Mouse (Mus musculus) hindbrain, embryonic 11.5 days (tissue): ENCODE data around the gene Bod1l. TPM values are rescaled to one million over a fixed set of nuclear protein-coding genes. Genes with fewer than 3 reads are reported as not detected.

ENCODE experiments used
- ATAC-seq: fragments of 200-750 bp; cut with Nextera tagmentation; 2 replicates; pipeline ENCODE4 v1.8.0; 2017; ENCODE audit warnings: mild to moderate bottlenecking, moderate TSS enrichment, moderate library complexity; ENCODE audit not compliant: low FRiP score
- DNase-seq: peaks from one replicate; pipeline ENCODE4 v3.0.0-alpha.2; 2015; ENCODE audit warnings: low spot score
- H3K27ac ChIP-seq: fragments of 300-500 bp; sonication (generic); 2 replicates; pipeline ENCODE4 v1.5.1; 2014; ENCODE audit warnings: mild to moderate bottlenecking, low read depth, low read length
- H3K27me3 ChIP-seq: fragments of 300-500 bp; sonication (generic); 2 replicates; pipeline ENCODE4 v1.6.1; 2014; ENCODE audit warnings: mild to moderate bottlenecking, low read length, moderate library complexity, mixed read lengths; ENCODE audit not compliant: control insufficient read depth, insufficient read depth
- H3K36me3 ChIP-seq: fragments of 300-500 bp; sonication (generic); 2 replicates; pipeline ENCODE4 v1.6.1; 2014; ENCODE audit warnings: mild to moderate bottlenecking, low read length, moderate library complexity, mixed read lengths; ENCODE audit not compliant: control insufficient read depth, insufficient read depth
- H3K4me1 ChIP-seq: fragments of 300-500 bp; sonication (generic); replicated peaks from 2 replicates; pipeline ENCODE4 v1.6.1; 2014; ENCODE audit warnings: low read length, mixed read lengths; ENCODE audit not compliant: control insufficient read depth, insufficient read depth
- H3K4me2 ChIP-seq: fragments of 300-500 bp; sonication (generic); replicated peaks from 2 replicates; pipeline ENCODE4 v1.6.1; 2014; ENCODE audit warnings: mild to moderate bottlenecking, low read depth, low read length
- H3K4me3 ChIP-seq: fragments of 300-500 bp; sonication (generic); 2 replicates; pipeline ENCODE4 v1.5.1; 2014; ENCODE audit warnings: low read depth, low read length
- H3K9ac ChIP-seq: fragments of 300-500 bp; sonication (generic); 2 replicates; pipeline ENCODE4 v1.6.1; 2014; ENCODE audit warnings: low read depth, low read length
- H3K9me3 ChIP-seq: fragments of 300-500 bp; sonication (generic); 2 replicates; pipeline ENCODE4 v1.6.1; 2016; ENCODE audit warnings: low read length; ENCODE audit not compliant: control insufficient read depth
- WGBS: fragments of 180-500 bp; shearing (Covaris S2); extraction: QIAGEN DNeasy Blood & Tissue Kit; methylation state at CpG from one replicate; pipeline ENCODE4 v1.1.7; 2014; 5-methylcytosine and 5-hydroxymethylcytosine counted together
- polyA plus RNA-seq: library from polyadenylated mRNA; unstranded; fragments of >200 nt; fragmentation: Nextera tagmentation; extraction: Ambion mirVana; gene quantifications from 2 replicates; pipeline ENCODE4 v1.2.1, GENCODE M21; 2014

Bod1l gene
- polyA plus RNA-seq, 1 experiment from 2014 or later = 27.8 TPM

DNA sequence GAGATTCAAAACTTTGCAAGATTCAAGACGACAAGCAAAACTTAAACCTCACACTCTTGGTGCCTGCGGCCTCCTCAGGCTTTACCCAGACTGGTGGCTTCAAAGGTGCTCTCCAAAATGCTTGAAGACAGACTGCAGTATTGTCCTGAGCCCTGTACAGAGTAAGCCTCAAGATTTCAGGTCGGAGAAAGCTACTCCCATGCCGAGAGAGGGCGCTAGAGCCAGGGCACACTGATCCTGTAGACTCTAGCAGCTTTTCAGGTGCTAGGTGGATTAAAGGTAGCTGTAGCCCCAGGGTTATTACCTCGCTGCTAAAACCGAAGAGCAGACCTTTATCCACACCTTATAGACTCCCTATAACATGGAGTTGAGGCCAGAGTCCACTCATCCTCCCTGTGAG lies 99.9 kb downstream of the Bod1l start:
- 0 out of 2 replicates have a peak, but pooled peaks have one; percentile 25 for ATAC-seq
- DNase-seq = no peak
- Histone ChIP-seq H3K27ac (no peak overlapping the region), H3K9me3 (no peaks in the 10 kb centered on the region), H3K4me2 (no peak overlapping the region), H3K4me1 (no peaks in the 10 kb centered on the region), H3K4me3 (no peak overlapping the region), H3K27me3 (peaks cover 47% of the 10 kb centered on the region), H3K9ac (no peak overlapping the region), H3K36me3 (no peaks in the 10 kb centered on the region)
- WGBS = 7% methylated on average over 7 of the region's 7 CpGs

GRCm38 (mm10) chr5:41738817-41739216 lies 105.3 kb downstream of the Bod1l start:
- Histone ChIP-seq H3K4me3 (no peak overlapping the region), H3K27me3 (peaks cover 1% of the 10 kb centered on the region; the same call in 1 of the 2 replicates), H3K4me1 (no peaks in the 10 kb centered on the region), H3K4me2 (no peak overlapping the region), H3K36me3 (no peaks in the 10 kb centered on the region), H3K9me3 (no peaks in the 10 kb centered on the region), H3K27ac (no peak overlapping the region), H3K9ac (no peak overlapping the region)
- ATAC-seq (no peak), DNase-seq (no peak)
- WGBS = 63% methylated on average over 6 of the region's 6 CpGs

Other genes starting within 250 kb of the Bod1l start
- gene Rab28, start 136.2 kb downstream of the Bod1l start, polyA plus RNA-seq = 94.7 and 99.6 TPM in 2 replicates
- 0.84 and 1.0 TPM in 2 replicates for gene Nkx3-2, start 79.8 kb downstream of the Bod1l start, polyA plus RNA-seq
- not detected in 2 replicates for gene Gm16223, start 223.6 kb upstream of the Bod1l start, polyA plus RNA-seq